Mouse (Mus musculus) hindbrain, embryonic 14.5 days (tissue): ENCODE data around the gene Olfr221. TPM values are rescaled to one million over a fixed set of nuclear protein-coding genes. Genes with fewer than 3 reads are reported as not detected.

Experiments used
- ATAC-seq: fragments of 200-750 bp; cut with Nextera tagmentation; 2 replicates; pipeline ENCODE4 v1.8.0; 2017; ENCODE audit warnings: moderate number of reproducible peaks, mild to moderate bottlenecking, moderate TSS enrichment, moderate library complexity; ENCODE audit not compliant: low FRiP score
- DNase-seq: peaks from one replicate; pipeline ENCODE4 v3.0.0-alpha.2; 2015; ENCODE audit warnings: low spot score
- H3K27ac ChIP-seq: fragments of 300-500 bp; sonication (generic); 2 replicates; pipeline ENCODE4 v1.5.1; 2014; ENCODE audit warnings: mild to moderate bottlenecking, moderate library complexity
- H3K27me3 ChIP-seq: fragments of 300-500 bp; sonication (generic); 2 replicates; pipeline ENCODE4 v1.6.1; 2014; ENCODE audit warnings: mild to moderate bottlenecking, low read length, mixed read lengths; ENCODE audit not compliant: control insufficient read depth, insufficient read depth
- H3K36me3 ChIP-seq: fragments of 300-500 bp; sonication (generic); replicated peaks from 2 replicates; pipeline ENCODE4 v1.6.1; 2014; ENCODE audit not compliant: control insufficient read depth, insufficient read depth
- H3K4me1 ChIP-seq: fragments of 300-500 bp; sonication (generic); replicated peaks from 2 replicates; pipeline ENCODE4 v1.6.1; 2014; ENCODE audit warnings: antibody characterized with exemption, low read length, mixed read lengths; ENCODE audit not compliant: control insufficient read depth, insufficient read depth
- H3K4me2 ChIP-seq: fragments of 300-500 bp; sonication (generic); replicated peaks from 2 replicates; pipeline ENCODE4 v1.6.1; 2014; ENCODE audit warnings: mild to moderate bottlenecking, moderate library complexity
- H3K4me3 ChIP-seq: fragments of 300-500 bp; sonication (generic); replicated peaks from 2 replicates; pipeline ENCODE4 v1.5.1; 2014; ENCODE audit warnings: mild to moderate bottlenecking, low read length
- H3K9ac ChIP-seq: fragments of 300-500 bp; sonication (generic); 2 replicates; pipeline ENCODE4 v1.6.1; 2014
- H3K9me3 ChIP-seq: fragments of 300-500 bp; sonication (generic); 2 replicates; pipeline ENCODE4 v1.6.1; 2016; ENCODE audit warnings: low read length; ENCODE audit not compliant: control insufficient read depth
- WGBS: fragments of 180-500 bp; shearing (Covaris S2); extraction: QIAGEN DNeasy Blood & Tissue Kit; methylation state at CpG from one replicate; pipeline ENCODE4 v1.1.7; 2014; 5-methylcytosine and 5-hydroxymethylcytosine counted together
- polyA plus RNA-seq: library from polyadenylated mRNA; unstranded; fragments of >200 nt; fragmentation: Nextera tagmentation; extraction: Ambion mirVana; gene quantifications from 2 replicates; pipeline ENCODE4 v1.2.1, GENCODE M21; 2014

The Olfr221 gene
- polyA plus RNA-seq, 1 experiment from 2014 or later = not detected

GRCm38 (mm10) chr14:51996231-51996841 is 45.9 kb downstream of the Olfr221 start:
- no peak overlapping the region for H3K4me2 ChIP-seq
- no peak overlapping the region for H3K27ac ChIP-seq
- no peaks in the 10 kb centered on the region for H3K4me1 ChIP-seq
- DNase-seq = no peak
- 92% methylated on average over 13 of the region's 13 CpGs for WGBS
- no peak for ATAC-seq
- H3K27me3 ChIP-seq = no peaks in the 10 kb centered on the region
- no peak overlapping the region for H3K4me3 ChIP-seq
- H3K9me3 ChIP-seq = no peaks in the 10 kb centered on the region
- H3K36me3 ChIP-seq = peaks cover 95% of the 10 kb centered on the region
- no peak overlapping the region for H3K9ac ChIP-seq

- no peaks in the 10 kb centered on the region for H3K4me1 ChIP-seq
- ATAC-seq (no peak), DNase-seq (no peak)
- 85% methylated on average over 12 of the region's 12 CpGs for WGBS
- H3K36me3 ChIP-seq = peaks cover 97% of the 10 kb centered on the region
- H3K9me3 ChIP-seq = no peaks in the 10 kb centered on the region
- H3K9ac ChIP-seq = no peak overlapping the region
- H3K27ac ChIP-seq = no peak overlapping the region
- H3K27me3 ChIP-seq = no peaks in the 10 kb centered on the region
- H3K4me3 ChIP-seq = no peak overlapping the region
- H3K4me2 ChIP-seq = no peak overlapping the region
Observed at GRCm38 (mm10) chr14:51995219-51995871, 46.9 kb downstream of the Olfr221 start.

- no peak overlapping the region for H3K4me2 ChIP-seq
- ATAC-seq = no peak
- WGBS = 91% methylated on average over 4 of the region's 4 CpGs
Observed at GRCm38 (mm10) chr14:51994453-51994852, 47.8 kb downstream of the Olfr221 start.

GRCm38 (mm10) chr14:51989461-51989970 is 52.7 kb downstream of the Olfr221 start:
- H3K27me3 ChIP-seq = no peaks in the 10 kb centered on the region
- no peak overlapping the region for H3K27ac ChIP-seq
- ATAC-seq (no peak), DNase-seq (no peak)
- no peak overlapping the region for H3K4me2 ChIP-seq
- H3K9ac ChIP-seq = peak overlapping the region; percentile 44
- no peaks in the 10 kb centered on the region for H3K9me3 ChIP-seq
- peaks cover 69% of the 10 kb centered on the region for H3K36me3 ChIP-seq
- H3K4me1 ChIP-seq = peaks cover 13% of the 10 kb centered on the region
- 54% methylated on average over 12 of the region's 12 CpGs for WGBS
- H3K4me3 ChIP-seq = no peak overlapping the region

More at GRCm38 (mm10) chr14:51994453-51994852, 47.8 kb downstream of the Olfr221 start:
- Histone ChIP-seq H3K4me3 (no peak overlapping the region), H3K4me1 (no peaks in the 10 kb centered on the region), H3K9me3 (no peaks in the 10 kb centered on the region), H3K9ac (no peak overlapping the region), H3K27ac (no peak overlapping the region), H3K36me3 (peaks cover 97% of the 10 kb centered on the region), H3K27me3 (no peaks in the 10 kb centered on the region)
- no peak for DNase-seq

GRCm38 (mm10) chr14:51988731-51989130 is 53.5 kb downstream of the Olfr221 start:
- no peak overlapping the region for H3K9ac ChIP-seq
- ATAC-seq (no peak), DNase-seq (no peak)
- no peak overlapping the region for H3K27ac ChIP-seq
- H3K4me2 ChIP-seq = no peak overlapping the region
- no peak overlapping the region for H3K4me3 ChIP-seq
- peaks cover 16% of the 10 kb centered on the region for H3K4me1 ChIP-seq
- peaks cover 61% of the 10 kb centered on the region for H3K36me3 ChIP-seq
- no peaks in the 10 kb centered on the region for H3K27me3 ChIP-seq
- 81% methylated on average over 12 of the region's 12 CpGs for WGBS
- H3K9me3 ChIP-seq = no peaks in the 10 kb centered on the region

- Histone ChIP-seq H3K9ac (no peak overlapping the region), H3K4me3 (no peak overlapping the region), H3K36me3 (peaks cover 48% of the 10 kb centered on the region), H3K9me3 (no peaks in the 10 kb centered on the region), H3K4me2 (no peak overlapping the region), H3K27ac (no peak overlapping the region), H3K27me3 (no peaks in the 10 kb centered on the region), H3K4me1 (peaks cover 24% of the 10 kb centered on the region)
- 96% methylated on average over 6 of the region's 6 CpGs for WGBS
- no peak for DNase-seq
- ATAC-seq = no peak
Observed at GRCm38 (mm10) chr14:51987177-51987576, 55.1 kb downstream of the Olfr221 start.

- Histone ChIP-seq H3K27ac (peak overlapping the region; percentile 86; the same call in 1 of the 2 replicates), H3K9me3 (no peaks in the 10 kb centered on the region), H3K4me2 (peak overlapping the region; percentile 95), H3K4me3 (peak overlapping the region; percentile 81), H3K36me3 (peaks cover 37% of the 10 kb centered on the region), H3K4me1 (peaks cover 24% of the 10 kb centered on the region), H3K27me3 (no peaks in the 10 kb centered on the region), H3K9ac (peak overlapping the region; percentile 91)
- WGBS = 6% methylated on average over 7 of the region's 7 CpGs
- DNase-seq (no peak), ATAC-seq (no peak)
Observed at GRCm38 (mm10) chr14:51986153-51986505, 56.1 kb downstream of the Olfr221 start.

- DNase-seq (peak; percentile 50), ATAC-seq (peak; percentile 58)
- Histone ChIP-seq H3K4me3 (peak overlapping the region; percentile 81), H3K9ac (peak overlapping the region; percentile 91), H3K4me2 (peak overlapping the region; percentile 95), H3K27ac (peak overlapping the region; percentile 86), H3K4me1 (peaks cover 24% of the 10 kb centered on the region), H3K36me3 (peaks cover 31% of the 10 kb centered on the region), H3K9me3 (no peaks in the 10 kb centered on the region), H3K27me3 (no peaks in the 10 kb centered on the region)
- under 1% methylated on average over 27 of the region's 27 CpGs for WGBS
Observed at GRCm38 (mm10) chr14:51985301-51986152, 56.7 kb downstream of the Olfr221 start.
